Mouse (Mus musculus) monocyte, adult 5-6 weeks (primary cell): Measurements from ENCODE around the gene Mylk. TPM values are rescaled to one million over a fixed set of nuclear protein-coding genes. Genes with fewer than 3 reads are reported as not detected.

Source experiments
- ATAC-seq: fragments of 153-309, 156-312 bp; replicated peaks from 2 replicates; pipeline ENCODE4 v1.8.0; 2017; ENCODE audit warnings: mild to moderate bottlenecking; ENCODE audit not compliant: low TSS enrichment, insufficient number of reproducible peaks, severe bottlenecking, poor library complexity, low FRiP score
- total RNA-seq: library from RNA; stranded (forward); fragments of 200-1000, 200-491, 200-594 nt; gene quantifications from 3 replicates; pipeline ENCODE4 v1.2.3, GENCODE M21; 2017

The Mylk gene
- total RNA-seq, 1 experiment from 2014 or later = 4.7 TPM

GRCm38 (mm10) chr16:34926531-34927435 lies 181.8 kb downstream of the Mylk start:
- ATAC-seq = no peak

- ATAC-seq = no peak
These were observed 184.7 kb downstream of the Mylk start for GRCm38 (mm10) chr16:34929686-34930085.

- ATAC-seq = no peak
These were observed 185.1 kb downstream of the Mylk start for GRCm38 (mm10) chr16:34930110-34930509.

GRCm38 (mm10) chr16:34931306-34931705 lies 186.3 kb downstream of the Mylk start:
- ATAC-seq = no peak

GRCm38 (mm10) chr16:34933173-34933572 lies 188.2 kb downstream of the Mylk start:
- ATAC-seq = no peak

- ATAC-seq = no peak
These were observed 189.5 kb downstream of the Mylk start for GRCm38 (mm10) chr16:34934486-34934885.

GRCm38 (mm10) chr16:34935514-34936338 lies 190.7 kb downstream of the Mylk start:
- ATAC-seq = no peak

GRCm38 (mm10) chr16:34936339-34936810 lies 191.4 kb downstream of the Mylk start:
- ATAC-seq = no peak

- ATAC-seq = no peak
These were observed 192.6 kb downstream of the Mylk start for GRCm38 (mm10) chr16:34937611-34938010.

GRCm38 (mm10) chr16:34938248-34938647 lies 193.2 kb downstream of the Mylk start:
- ATAC-seq = no peak

- no peak for ATAC-seq
These were observed 194.9 kb downstream of the Mylk start for GRCm38 (mm10) chr16:34939951-34940350.

GRCm38 (mm10) chr16:34940363-34940762 lies 195.4 kb downstream of the Mylk start:
- no peak for ATAC-seq

- ATAC-seq = no peak
These were observed 196.9 kb downstream of the Mylk start for GRCm38 (mm10) chr16:34941915-34942314.

GRCm38 (mm10) chr16:34946301-34946700 lies 201.3 kb downstream of the Mylk start:
- no peak for ATAC-seq

GRCm38 (mm10) chr16:34950935-34951334 lies 205.9 kb downstream of the Mylk start:
- no peak for ATAC-seq

GRCm38 (mm10) chr16:34952254-34952653 lies 207.2 kb downstream of the Mylk start:
- no peak for ATAC-seq

GRCm38 (mm10) chr16:34952798-34953197 lies 207.8 kb downstream of the Mylk start:
- ATAC-seq = no peak

GRCm38 (mm10) chr16:34953501-34953900 lies 208.5 kb downstream of the Mylk start:
- no peak for ATAC-seq

- ATAC-seq = no peak
These were observed 212.6 kb downstream of the Mylk start for GRCm38 (mm10) chr16:34957487-34958230.
